Mouse (Mus musculus) embryo, embryonic 10.5 days (tissue): ENCODE data around the gene Chrnd.

ENCODE experiments used
- DNase-seq: peaks from one replicate; pipeline ENCODE4 v3.0.0-alpha.2; 2015; ENCODE audit warnings: low spot score

Gene Chrnd

GRCm38 (mm10) chr1:87184751-87185139 lies 5.7 kb upstream of the Chrnd start:
- DNase-seq = peak; percentile 70

DNA sequence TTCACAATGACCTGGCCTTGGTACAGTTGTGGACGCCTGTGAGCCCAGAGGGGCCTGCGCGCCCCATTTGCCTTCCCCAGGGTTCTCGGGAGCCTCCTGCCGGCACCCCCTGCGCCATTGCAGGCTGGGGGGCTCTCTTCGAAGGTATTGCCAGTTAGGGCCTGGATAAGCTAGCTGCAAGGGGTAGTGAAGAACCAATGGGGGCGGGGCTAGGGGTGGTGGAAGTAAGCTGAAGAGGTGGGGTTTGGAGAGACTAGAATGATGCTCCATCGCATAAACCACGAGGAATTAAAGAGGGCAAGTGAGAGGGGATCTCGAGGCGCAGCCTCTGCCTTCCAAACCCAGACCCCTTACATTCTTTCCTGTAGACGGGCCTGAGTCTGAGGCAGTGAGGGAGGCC lies 4.9 kb upstream of the Chrnd start:
- DNase-seq = no peak

DNA sequence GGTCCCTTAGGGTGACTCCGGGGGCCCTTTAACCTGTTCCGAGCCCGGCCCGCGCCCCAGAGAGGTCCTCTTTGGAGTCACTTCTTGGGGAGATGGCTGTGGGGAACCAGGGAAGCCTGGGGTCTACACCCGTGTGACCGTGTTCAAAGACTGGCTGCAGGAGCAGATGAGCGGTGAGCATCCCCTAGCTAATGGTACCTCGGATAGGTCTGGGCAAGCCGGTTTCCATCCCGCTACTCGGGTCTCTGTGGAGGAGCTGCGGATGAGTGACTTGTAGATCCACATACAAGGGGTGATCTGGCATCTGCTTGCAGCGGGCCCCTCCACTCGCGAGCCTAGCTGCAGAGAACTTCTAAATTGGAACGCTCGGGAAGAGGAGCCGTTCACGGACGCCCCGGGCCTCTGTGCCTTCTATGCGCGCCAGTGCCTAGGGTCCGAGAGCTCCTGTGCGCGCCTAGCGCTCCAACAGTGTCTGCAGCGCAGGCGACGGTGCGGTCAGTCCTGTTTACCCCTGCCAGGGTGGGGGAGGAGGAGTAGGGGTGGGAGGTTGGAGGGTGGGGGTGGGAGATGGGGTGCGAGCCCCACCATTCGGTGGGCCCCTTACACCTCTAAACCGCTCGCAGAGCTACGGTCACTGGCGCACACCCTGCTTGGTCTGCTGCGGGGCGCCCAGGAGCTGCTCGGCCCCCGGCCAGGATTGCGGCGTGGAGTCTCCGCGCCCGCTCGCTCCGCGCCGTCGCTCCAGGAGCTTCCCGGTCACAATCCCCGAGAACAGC lies 4.0 kb upstream of the Chrnd start:
- DNase-seq = peak; percentile 48

GRCm38 (mm10) chr1:87187037-87187355 lies 3.4 kb upstream of the Chrnd start:
- DNase-seq = peak; percentile 91

- DNase-seq = no peak
These were observed 6.9 kb downstream of the Chrnd start for GRCm38 (mm10) chr1:87197296-87197695.

DNA sequence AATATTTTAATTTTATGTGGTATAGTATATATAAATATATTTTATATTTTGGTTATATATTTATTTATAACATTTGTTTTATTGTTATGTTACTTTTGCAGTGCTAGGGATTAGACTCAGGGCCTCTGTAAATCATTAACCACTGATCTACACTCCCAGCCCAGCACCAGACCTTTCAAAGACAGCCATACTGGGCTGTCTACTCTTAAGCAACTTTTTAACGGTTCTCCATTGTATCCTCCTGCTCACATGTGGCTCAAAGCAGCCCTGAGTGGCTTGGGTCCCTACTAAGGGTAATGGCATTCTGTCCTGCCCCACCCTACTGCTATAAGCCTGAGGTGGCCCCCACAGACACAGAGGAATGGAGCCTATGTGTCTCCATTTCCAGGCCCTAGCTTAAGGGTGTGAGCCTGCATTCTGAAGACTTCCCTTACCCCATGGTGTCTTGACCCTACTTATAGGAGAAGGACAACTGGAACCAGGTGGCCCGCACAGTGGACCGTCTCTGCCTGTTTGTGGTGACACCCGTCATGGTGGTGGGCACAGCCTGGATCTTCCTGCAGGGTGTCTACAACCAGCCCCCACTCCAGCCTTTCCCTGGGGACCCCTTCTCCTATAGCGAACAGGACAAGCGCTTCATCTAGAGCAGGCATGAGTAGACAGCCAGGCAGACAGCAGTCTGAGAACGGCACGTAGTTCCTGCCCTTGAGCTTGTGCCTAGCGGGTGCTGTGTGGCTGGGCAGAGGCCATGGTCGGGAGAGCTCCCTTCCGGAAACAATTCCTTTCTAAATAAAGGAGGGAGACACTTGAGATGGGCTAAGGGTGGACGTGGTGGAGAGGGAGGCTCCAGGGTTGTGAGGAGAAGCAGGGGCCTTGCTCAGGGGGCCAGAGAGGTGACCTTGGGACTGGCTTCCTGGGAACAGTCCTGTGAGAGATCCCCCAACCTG lies 8.0 kb downstream of the Chrnd start:
- DNase-seq = no peak

GRCm38 (mm10) chr1:87200811-87201210 lies 10.4 kb downstream of the Chrnd start:
- DNase-seq = no peak

- no peak for DNase-seq
These were observed 11.4 kb downstream of the Chrnd start for GRCm38 (mm10) chr1:87201848-87202247.

DNA sequence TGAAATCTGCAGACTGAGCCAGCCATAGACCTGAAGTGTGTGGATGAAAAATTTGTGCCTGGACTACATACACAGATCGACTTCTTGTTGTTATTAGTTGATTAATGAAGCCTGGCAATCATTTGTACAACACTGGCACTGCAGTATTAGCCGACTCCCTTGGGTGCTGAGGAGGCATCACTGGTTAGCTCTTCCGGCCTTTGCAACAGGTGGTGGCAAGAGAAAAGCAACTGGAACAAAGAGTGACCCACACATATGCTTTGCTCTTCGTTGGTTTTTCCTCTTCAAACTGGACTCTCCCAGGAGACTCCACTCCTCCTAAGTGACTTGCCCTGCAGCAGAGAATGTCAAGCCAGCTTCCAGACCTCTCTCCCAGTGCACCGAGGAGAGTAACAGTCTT lies 13.4 kb downstream of the Chrnd start:
- DNase-seq = no peak

DNA sequence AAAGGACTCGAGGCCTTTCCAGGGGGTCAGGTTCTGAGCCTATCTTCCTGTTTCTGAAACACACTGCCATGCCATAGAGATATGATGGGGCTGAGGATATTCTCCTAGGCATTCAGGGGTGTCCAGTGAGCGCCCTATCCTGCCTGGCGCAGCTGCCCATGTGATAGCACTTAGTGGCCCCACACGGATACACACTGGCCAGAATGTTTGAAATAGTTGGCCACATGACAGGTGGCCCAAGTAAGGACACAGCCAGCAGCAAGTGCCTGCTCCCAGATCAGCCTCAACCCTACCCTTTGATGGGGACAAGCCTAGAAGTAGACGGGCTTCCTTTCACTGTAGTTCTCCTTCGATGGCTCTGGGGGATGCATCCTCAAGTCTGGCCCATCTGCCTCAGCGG lies 14.1 kb downstream of the Chrnd start, which contains the start of gene Chrng:
Chrng (plus strand) TSS at position 193 of the 400 bp plus-strand sequence.
- no peak for DNase-seq

GRCm38 (mm10) chr1:87205038-87205437 lies 14.6 kb downstream of the Chrnd start:
- DNase-seq = no peak

- DNase-seq = peak; percentile 26
These were observed 15.1 kb downstream of the Chrnd start for GRCm38 (mm10) chr1:87205502-87205901.

GRCm38 (mm10) chr1:87206339-87206738 lies 15.9 kb downstream of the Chrnd start:
- DNase-seq = peak; percentile 46

DNA sequence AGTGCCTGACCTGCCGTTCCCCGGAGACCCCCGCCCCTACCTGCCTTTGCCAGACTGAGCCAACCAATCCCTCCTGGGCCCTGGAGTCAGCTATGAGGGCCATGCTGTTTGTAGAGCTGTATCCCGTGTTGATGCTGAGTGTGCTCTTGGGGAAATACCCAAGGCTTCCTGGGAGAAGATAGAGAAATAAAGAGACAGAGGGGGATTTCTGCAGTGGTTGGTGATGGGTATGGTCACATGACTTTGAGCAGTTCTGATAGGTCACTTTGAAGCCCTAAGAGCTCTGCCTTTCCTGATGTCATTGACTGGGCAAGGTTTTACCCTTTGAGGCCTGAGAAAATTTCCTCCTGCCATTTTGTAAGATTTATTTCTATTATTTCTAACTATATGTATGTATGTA lies 21.0 kb downstream of the Chrnd start:
- DNase-seq = no peak

DNA sequence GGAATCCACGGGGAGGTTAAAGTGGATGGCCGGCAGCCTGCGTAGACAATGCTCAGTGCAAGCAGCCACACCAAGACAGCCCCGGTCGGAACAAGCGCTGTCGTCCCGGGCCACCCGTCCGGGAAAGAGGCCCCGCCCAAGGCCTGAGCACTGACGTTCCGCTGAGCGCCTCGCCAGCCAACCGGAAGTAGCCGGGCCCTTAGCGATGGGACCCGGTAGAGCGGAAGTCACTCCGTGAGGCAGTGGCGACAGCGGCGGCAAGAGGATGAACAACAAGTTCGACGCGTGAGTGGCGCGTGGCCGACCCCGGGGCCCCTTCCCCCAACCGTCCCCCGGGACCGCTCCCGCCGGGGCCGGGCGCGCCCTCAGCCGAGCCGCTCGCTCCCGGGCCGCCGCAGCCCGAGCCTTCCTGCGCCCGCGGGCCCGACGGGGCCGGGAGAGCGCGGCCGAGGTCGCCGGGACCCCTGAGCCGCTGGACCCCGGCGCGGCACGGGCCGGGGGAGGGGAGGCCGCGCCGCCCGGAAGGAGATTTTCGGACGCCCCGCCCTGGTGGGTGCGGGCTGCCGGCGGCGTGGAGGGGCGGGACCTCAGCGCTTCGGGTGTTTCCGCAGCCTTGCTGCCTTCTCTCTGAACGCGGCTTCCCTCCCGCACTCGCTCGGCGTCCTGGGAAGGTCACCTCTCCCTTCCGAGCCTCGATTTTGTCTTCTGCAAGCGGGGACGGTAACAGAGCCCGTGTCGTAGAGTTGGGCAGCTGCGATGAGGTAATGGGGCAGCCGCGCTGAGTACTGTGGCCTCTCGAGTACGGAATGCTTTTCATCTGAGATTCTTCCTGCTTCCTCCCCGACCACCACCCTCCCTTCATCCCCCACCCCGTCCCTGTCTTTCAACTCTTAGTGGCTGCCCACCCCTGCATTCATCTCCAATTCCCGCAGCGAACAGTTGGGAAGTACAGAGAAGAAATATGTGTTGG lies 23.6 kb downstream of the Chrnd start, which contains the start of gene Eif4e2:
Eif4e2 (plus strand) TSS at position 180 of the 970 bp plus-strand sequence.
- peak; percentile 97 for DNase-seq

DNA sequence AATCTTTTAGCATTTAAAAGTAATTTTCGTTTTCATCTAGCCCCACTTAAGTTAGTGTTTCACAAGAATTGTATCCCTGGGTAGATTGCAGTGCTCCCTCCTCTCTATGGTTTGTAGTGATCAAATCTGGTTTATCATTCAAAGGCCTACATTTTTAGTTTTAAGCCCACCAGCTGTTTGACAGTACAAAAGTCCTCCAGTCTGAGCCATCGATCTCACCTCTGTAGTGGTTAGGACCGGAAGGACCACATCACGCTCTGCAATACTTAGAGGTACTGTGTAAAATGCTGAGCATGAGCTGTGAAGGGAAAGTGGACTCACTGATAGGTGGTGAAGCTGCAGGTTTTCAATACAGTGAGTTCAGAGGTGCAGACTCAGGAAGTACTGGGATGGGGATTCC lies 24.3 kb downstream of the Chrnd start:
- peak; percentile 12 for DNase-seq

DNA sequence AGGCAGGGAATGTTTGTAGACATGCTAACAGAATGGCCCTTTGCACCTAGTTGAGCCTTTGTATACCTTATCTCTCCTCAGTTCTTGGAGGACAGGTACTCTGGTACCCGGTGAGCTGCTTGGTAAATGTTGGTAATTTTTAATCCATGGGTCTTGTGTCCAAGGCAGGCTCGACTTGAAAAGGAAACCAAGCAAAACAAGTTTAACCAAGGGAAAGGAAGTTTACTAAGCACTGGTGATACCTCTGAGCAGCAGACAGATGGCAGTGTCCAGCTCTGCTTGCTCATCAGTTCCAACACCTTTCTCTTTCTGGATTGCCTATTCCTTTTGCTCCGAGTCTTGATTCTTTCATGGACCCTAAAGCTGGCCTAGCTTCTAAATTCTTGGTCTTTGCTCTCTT lies 27.5 kb downstream of the Chrnd start:
- peak; percentile 4 for DNase-seq

- no peak for DNase-seq
These were observed 35.3 kb downstream of the Chrnd start for GRCm38 (mm10) chr1:87225739-87226138.

DNA sequence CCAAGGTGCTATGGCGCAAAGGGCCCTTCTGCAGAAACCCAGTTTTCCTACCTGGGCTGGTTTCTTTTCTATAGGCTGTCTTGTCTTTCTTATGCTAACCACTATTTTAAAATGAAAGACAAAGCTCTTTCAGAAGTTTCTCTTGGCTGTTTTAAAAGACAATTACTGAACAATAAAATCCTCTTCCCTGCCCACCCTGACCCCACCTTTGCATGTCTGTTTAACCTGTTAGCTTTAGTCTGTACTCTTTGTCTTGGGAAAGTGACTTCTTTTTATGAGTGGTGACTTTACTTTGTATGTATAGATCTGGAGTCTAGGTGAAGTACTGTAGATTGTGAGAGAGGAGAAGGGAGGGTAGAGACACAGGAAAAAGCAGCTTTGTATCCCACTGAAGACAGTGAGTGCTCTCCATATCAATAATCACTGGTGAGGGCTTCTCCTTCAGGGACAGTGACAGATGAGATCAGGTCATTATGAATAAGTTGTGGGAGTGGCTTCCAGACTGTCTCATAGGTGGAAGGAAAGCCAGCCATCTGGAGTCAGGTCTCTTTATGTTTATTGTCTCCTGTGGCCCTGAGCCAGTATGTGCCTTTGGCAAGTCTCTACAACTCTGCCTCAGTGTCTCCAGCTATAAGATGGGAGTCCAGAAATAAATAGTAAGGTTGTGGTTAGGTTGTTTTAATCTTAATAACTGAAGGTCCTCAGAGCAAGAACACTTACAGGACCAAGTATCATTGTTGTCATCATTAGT lies 36.2 kb downstream of the Chrnd start:
- DNase-seq = no peak

GRCm38 (mm10) chr1:87227160-87227550 lies 36.7 kb downstream of the Chrnd start:
- no peak for DNase-seq

GRCm38 (mm10) chr1:87230606-87231005 lies 40.2 kb downstream of the Chrnd start:
- no peak for DNase-seq
